ENCODE assay signal across 8 mouse cellular contexts in the genomic region with DNA sequence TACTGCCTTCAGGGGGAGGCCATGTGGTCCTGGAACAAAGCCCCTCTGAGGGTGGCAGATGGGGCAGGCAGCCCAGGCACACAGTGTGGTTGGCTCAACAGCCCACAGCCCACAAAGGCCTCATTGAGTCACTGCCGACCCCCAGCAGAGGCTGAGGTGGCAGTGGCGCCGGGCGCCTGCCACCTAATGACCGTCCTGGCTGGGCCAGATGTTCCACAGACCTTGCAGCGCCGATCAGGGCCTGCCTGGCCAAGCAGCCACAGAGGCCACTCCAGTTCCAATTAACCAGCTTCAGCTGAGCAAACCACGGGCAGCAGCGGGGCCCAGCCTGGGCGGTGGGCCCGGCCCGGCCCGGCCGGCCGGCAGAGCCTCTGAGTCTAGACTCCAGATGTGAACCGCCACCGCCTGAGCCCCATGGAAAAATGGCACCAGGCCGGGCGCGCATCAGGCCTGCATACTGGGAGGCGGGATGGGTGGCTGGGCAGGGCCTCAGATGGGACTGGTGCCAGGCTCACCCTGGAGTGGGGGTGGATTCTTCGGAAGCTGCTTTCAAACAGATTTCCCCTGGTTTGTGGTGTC. TPM values are rescaled to one million over a fixed set of nuclear protein-coding genes. Genes with fewer than 3 reads are reported as not detected.
DNase-seq lines count a peak whose midpoint lies in the region; ATAC-seq and TF ChIP-seq lines count a peak whose summit lies in the region.

No protein-coding gene starts in this region.

- H3K9me3 ChIP-seq in hindbrain, embryonic 14.5 days (ENCODE audit: control insufficient read depth, low read length): no peaks in the 10 kb centered on the region
- H3K9me3 ChIP-seq in midbrain, embryonic 10.5 days (replicated peaks): no peaks in the 10 kb centered on the region; the same call in 1 of the 2 replicates

- peak; percentile 81 for DNase-seq in Muller cell, postnatal 12 days (ENCODE audit: inconsistent ontology term)
- peak; percentile 69 for DNase-seq in cerebellum, adult 9-10 months
- peak; percentile 84 for DNase-seq in gastrocnemius, adult 2 months
- DNase-seq in hindbrain, embryonic 14.5 days (ENCODE audit: low spot score): peak; percentile 44
- peak; percentile 71 to 79 for DNase-seq in layer of hippocampus, postnatal 14 days (ENCODE audit: low spot score in 2 of 2)
- DNase-seq in midbrain, embryonic 10.5 days (ENCODE audit: low spot score): no peak
- no peak for DNase-seq in natural killer cell, adult 2 months (ENCODE audit: low spot score in 2 of 2)

- intact Hi-C loops in gastrocnemius, adult 2 months (cut with DNase I): no loop called here

- TF ChIP-seq CTCF in gastrocnemius, adult 2 months (IDR thresholded peaks at IDR 0.05): no peak

- H3K36me3 ChIP-seq in hindbrain, embryonic 14.5 days (replicated peaks; ENCODE audit: control insufficient read depth, insufficient read depth): peaks cover 50% of the 10 kb centered on the region
- H3K36me3 ChIP-seq in midbrain, embryonic 10.5 days: peaks cover 70% of the 10 kb centered on the region

- 44% methylated on average over 22 of the region's 22 CpGs for WGBS in hindbrain, embryonic 14.5 days
- WGBS in midbrain, embryonic 10.5 days: 86% methylated on average over 22 of the region's 22 CpGs

- H3K9ac ChIP-seq in hindbrain, embryonic 14.5 days: peak overlapping the region; percentile 57; the same call in 1 of the 2 replicates

- peak overlapping the region; percentile 38 for H3K4me3 ChIP-seq in gastrocnemius, adult 2 months
- no peak overlapping the region for H3K4me3 ChIP-seq in hindbrain, embryonic 14.5 days (replicated peaks; ENCODE audit: low read length)
- no peak overlapping the region for H3K4me3 ChIP-seq in midbrain, embryonic 10.5 days

- H3K27ac ChIP-seq in gastrocnemius, adult 2 months: peak overlapping the region; percentile 85
- peak overlapping the region; percentile 88 for H3K27ac ChIP-seq in hindbrain, embryonic 14.5 days
- peak overlapping the region; percentile 70 for H3K27ac ChIP-seq in midbrain, embryonic 10.5 days (replicated peaks)

- peaks cover 20% of the 10 kb centered on the region for H3K4me1 ChIP-seq in hindbrain, embryonic 14.5 days (replicated peaks; ENCODE audit: control insufficient read depth, insufficient read depth, low read length)
- peaks cover 41% of the 10 kb centered on the region for H3K4me1 ChIP-seq in midbrain, embryonic 10.5 days

- ATAC-seq in hindbrain, embryonic 14.5 days (ENCODE audit: low FRiP score): peak; percentile 60
- ATAC-seq in monocyte, adult 5-6 weeks (replicated peaks; ENCODE audit: insufficient number of reproducible peaks, low FRiP score, low TSS enrichment, poor library complexity, severe bottlenecking): no peak

- no peaks in the 10 kb centered on the region for H3K27me3 ChIP-seq in hindbrain, embryonic 14.5 days (ENCODE audit: control insufficient read depth, insufficient read depth, low read length)
- no peaks in the 10 kb centered on the region for H3K27me3 ChIP-seq in midbrain, embryonic 10.5 days (ENCODE audit: low read depth, poor library complexity, severe bottlenecking)

- no peak overlapping the region for H3K4me2 ChIP-seq in hindbrain, embryonic 14.5 days (replicated peaks)

RNA-seq across cellular contexts. Expression of a gene that starts 19.2 kb away (rescaled TPM):
- 10 to 100 TPM; 11.1 to 12.8 TPM for total RNA-seq in gastrocnemius, adult 2 months (2021)
- polyA plus RNA-seq in hindbrain, embryonic 14.5 days (2014; fragmentation: Nextera tagmentation; extraction: Ambion mirVana): 34.0 and 41.9 TPM in 2 replicates
- total RNA-seq in layer of hippocampus, postnatal 14 days (2021): 10 to 100 TPM; 25.4 to 25.7 TPM
- 42.9 and 45.3 TPM in 2 replicates for polyA plus RNA-seq in midbrain, embryonic 10.5 days (2016; fragmentation: Nextera tagmentation; extraction: Ambion mirVana)
- 10.0 to 12.9 TPM (median 10.6 TPM) in 3 replicates for total RNA-seq in monocyte, adult 5-6 weeks (2017)

RNA-seq across cellular contexts. Expression of a gene that starts 30.0 kb away (rescaled TPM):
- total RNA-seq in gastrocnemius, adult 2 months (2021): 10 to 100 TPM in 1 of 2 experiments, 1 to 10 TPM in 1; 6.7 to 26.8 TPM
- 56.5 and 68.0 TPM in 2 replicates for polyA plus RNA-seq in hindbrain, embryonic 14.5 days (2014; fragmentation: Nextera tagmentation; extraction: Ambion mirVana)
- 10 to 100 TPM; 32.9 to 35.8 TPM for total RNA-seq in layer of hippocampus, postnatal 14 days (2021)
- 70.2 and 86.2 TPM in 2 replicates for polyA plus RNA-seq in midbrain, embryonic 10.5 days (2016; fragmentation: Nextera tagmentation; extraction: Ambion mirVana)
- 3.7 to 18.6 TPM (median 15.7 TPM) in 3 replicates for total RNA-seq in monocyte, adult 5-6 weeks (2017)

RNA-seq across cellular contexts. Expression of a gene that starts 36.8 kb away (rescaled TPM):
- 10 to 100 TPM; 32.6 to 37.3 TPM for total RNA-seq in gastrocnemius, adult 2 months (2021)
- polyA plus RNA-seq in hindbrain, embryonic 14.5 days (2014; fragmentation: Nextera tagmentation; extraction: Ambion mirVana): 155 and 164 TPM in 2 replicates
- 10 to 100 TPM; 84.9 to 86.7 TPM for total RNA-seq in layer of hippocampus, postnatal 14 days (2021)
- polyA plus RNA-seq in midbrain, embryonic 10.5 days (2016; fragmentation: Nextera tagmentation; extraction: Ambion mirVana): 99.2 and 117 TPM in 2 replicates
- 74.4 to 107 TPM (median 101 TPM) in 3 replicates for total RNA-seq in monocyte, adult 5-6 weeks (2017)

RNA-seq across cellular contexts. Expression of a gene that starts 47.9 kb away (rescaled TPM):
- total RNA-seq in gastrocnemius, adult 2 months (2021): 1 to 10 TPM; 2.0 to 4.2 TPM
- 5.8 TPM in 2 replicates for polyA plus RNA-seq in hindbrain, embryonic 14.5 days (2014; fragmentation: Nextera tagmentation; extraction: Ambion mirVana)
- total RNA-seq in layer of hippocampus, postnatal 14 days (2021): 1 to 10 TPM; 2.9 to 3.6 TPM
- 4.2 and 4.6 TPM in 2 replicates for polyA plus RNA-seq in midbrain, embryonic 10.5 days (2016; fragmentation: Nextera tagmentation; extraction: Ambion mirVana)
- not detected in 3 replicates for total RNA-seq in monocyte, adult 5-6 weeks (2017)

Comparison
In these comparisons a context has a peak if more than half of its experiments do, and no peak if none do; other contexts are left out.
1. DNase-seq: peak in Muller cell, postnatal 12 days (single experiment), cerebellum, adult 9-10 months (single experiment), gastrocnemius, adult 2 months (single experiment), hindbrain, embryonic 14.5 days (single experiment) and layer of hippocampus, postnatal 14 days (2 of 2); none in midbrain, embryonic 10.5 days (single experiment) and natural killer cell, adult 2 months (0 of 2).
2. Peak in every context shown above with its lines, with median percentiles within 50 percentile points of each other: H3K27ac ChIP-seq.